Mouse (Mus musculus) ovary, adult 18-20 months (tissue): Measurements from ENCODE around the gene Trmt10c.
A peak's percentile ranks its signal among the peaks of the same experiment; 100 is the strongest.
"Not testable (repeated sequence)": the region's sequence is repeated elsewhere in the genome, so short reads cannot be mapped to it uniquely, and the experiment has no call there.

Experiments
- DNase-seq: peaks from one replicate; pipeline ENCODE4 v3.0.0; 2022; ENCODE audit warnings: low spot score, mixed read lengths

The Trmt10c gene

DNA sequence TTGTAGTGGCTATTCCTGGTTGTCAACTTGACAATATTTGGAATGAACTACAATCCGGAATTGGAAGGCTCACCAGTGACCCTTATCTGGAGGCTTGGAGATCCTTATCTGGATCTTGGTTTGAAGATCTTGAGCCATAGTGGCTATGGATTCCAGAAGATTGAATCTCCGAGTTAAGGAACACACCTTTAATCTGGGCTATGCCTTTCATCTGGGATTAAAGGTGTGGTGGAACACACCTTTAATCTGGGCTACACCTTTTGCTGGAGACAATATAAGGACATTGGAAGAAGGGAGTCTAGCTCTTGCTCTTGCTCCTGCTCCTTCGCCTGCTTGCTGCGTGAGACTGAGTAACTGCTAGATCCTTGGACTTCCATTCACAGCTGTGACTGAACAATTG is 10.4 kb upstream of the Trmt10c start, which contains the start of gene Senp7:
Gene Senp7 (plus strand): TSS at position 301 of the 400 bp plus-strand sequence.
- DNase-seq = not testable (repeated sequence)

DNA sequence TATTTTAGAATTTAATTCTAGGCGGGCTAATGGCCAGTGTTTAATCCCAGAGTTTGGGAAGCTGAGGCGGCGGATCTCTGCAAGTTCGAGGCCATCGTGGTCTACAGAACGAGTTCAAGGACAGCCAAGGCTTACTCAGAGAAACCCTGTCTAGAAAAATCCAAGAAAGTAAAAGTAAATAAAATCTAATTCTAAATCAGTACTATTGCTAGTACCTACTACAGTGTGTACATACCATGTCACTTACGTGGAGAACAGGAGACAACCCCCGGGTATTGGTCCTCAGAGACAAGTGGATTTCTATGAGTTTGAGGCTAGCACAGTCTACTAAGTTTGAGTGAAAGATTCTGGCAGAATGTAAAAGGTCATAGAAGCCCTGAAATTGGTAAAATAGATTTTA is 471 bp upstream of the Trmt10c start:
- no peak for DNase-seq

DNA sequence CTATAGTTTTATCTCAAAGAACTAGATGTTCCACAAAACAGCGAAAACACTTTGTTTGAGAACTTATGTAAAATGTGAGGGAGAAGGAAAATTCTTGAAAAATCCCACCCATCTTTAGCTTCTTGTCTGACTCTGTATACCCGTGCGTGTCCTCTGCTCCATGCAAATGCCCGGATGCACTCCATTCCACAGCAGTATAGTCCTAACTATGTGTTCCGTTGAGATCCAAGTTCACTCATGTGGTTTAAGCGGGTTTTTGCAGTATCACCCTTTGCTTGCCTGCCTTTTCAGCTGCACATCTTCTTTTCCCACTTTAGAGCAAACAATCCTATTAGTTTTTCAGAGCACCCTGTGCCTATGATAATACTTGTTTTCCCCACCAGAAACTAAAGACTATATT is 1.1 kb downstream of the Trmt10c start:
- DNase-seq = no peak

DNA sequence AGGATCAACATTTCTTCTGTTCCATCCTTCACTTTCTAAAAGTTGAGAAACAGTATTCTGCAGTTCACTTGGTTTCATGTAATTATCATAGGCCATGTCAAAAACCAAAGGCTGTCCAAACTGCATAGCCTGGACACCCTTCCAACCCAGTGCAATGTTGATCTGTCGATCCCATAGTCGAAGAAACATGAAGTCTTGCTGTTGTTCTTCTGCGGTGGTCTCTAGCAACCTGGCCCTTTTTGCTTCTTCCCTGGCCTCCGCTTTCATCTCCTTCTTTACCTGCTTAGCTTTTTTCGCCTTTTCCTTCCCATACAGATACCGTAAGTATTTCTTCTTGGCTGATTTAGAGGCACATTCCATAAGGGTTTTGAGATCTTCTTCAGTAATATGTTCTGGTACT is 3.1 kb downstream of the Trmt10c start:
- DNase-seq = no peak

DNA sequence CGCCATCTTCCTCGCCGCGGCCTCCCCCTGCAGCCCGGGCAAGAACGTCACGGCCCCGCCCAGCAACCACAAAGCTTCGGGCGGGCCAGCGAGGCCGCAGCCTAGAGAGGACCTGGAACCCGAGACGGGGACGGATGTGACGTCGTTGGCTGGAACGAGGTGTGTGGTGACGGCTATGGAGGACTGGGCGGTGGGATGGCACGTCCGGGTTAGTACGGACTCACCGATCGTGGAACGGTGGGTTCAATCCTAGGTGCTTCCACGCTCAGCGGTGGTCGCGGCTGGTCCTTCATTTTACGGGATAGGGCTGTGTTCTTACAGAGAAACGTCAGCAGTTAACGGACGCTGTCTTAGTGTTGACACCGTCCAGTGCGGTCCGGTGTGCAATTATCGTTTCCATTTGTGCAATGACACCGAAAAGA is 7.9 kb downstream of the Trmt10c start, which contains the start of gene Pcnp:
Gene Pcnp (minus strand): TSS at position 79 of the 422 bp plus-strand sequence.
- peak; percentile 94 for DNase-seq

DNA sequence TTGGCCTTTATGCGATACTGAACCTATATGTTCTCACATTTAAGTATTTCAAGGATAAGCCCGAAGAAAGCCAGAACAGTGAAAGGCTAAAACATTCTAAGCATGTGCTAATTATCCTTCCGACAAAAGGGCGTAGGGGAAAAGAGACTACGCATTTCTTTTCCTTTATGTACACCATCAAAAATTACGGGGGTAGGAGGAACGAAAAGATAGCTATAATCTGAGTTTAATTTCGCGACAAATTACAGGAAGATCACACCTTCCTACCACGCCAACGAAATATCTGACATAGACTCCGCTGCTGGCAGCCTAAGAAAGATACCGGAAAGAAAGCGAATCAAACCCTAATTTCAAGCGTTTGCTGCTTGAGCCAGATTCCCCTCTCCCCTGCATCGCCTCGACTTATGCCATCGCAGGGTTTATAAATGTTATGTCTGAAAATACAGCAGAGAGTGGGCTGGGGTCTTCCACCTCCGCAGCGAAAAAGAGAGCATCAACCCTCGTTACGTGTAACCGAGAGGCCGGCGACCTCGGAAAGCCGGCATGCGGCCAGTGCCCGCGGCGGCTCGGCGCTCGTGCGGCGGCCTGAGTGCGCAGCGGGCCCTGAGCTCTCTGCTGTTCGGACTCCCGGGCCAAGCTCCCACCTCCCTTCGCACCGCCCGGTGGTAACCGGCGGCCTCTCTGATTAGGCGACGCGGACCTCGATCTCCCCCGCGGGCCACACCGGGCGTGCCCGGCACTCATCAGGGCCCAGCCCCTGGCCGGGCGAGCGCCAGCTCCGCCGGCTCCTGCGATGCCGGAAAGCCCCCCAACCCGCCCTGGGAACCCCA is 8.7 kb downstream of the Trmt10c start:
- DNase-seq = peak; percentile 52

DNA sequence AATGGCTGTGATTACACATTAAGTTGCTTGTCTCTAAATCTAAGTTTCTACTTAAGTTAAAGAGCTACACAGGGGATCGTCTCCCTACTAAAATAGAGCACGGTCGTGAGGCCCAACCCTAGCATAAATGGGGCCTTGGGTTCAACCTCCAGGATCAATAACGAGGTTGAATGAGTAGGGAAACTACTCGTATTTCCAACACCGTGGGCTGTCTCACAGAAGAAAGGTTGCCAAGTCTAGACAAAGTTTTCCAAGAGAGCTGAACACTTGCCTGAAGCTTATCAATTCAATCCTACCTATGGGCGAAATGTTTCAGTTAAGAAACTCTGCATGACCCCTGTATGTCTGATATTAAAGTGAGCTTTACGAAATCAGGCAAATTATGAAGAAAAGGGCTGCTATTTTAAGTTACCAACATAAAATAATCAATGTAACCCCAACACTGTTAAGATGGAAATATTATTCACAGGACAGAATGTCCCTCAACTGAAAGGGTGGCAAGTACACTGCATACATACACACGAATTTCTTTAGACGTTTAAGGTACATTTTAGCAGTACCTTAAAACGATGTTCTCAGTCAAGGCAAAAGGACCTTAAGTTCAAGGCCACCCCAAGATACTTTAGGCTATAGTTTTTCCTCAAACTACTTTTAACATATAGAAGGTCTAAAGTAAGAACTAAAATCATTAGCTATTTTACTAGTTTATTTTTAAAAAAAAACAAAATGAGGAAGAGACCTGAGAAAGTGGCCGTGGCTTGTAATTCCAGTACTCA is 9.6 kb downstream of the Trmt10c start:
- DNase-seq = no peak

DNA sequence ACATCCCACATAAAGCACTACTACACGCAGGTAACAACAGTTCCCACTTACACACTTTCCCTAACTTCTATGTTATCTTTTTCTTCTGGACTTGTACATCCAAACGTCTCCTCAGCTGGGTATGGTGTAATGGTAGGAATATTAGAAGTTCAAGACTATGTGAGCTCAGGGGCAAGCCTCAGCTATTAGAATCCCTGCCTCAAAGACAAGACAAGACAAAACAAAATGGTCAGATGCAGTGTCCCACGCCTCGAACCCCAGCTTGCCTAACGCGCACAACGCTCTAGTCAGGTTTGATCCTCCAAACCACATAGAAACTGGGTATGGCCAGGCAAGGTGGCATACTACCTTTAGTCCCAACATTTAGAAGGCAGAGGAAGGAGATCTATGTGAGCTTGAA is 18.0 kb downstream of the Trmt10c start:
- DNase-seq = no peak

DNA sequence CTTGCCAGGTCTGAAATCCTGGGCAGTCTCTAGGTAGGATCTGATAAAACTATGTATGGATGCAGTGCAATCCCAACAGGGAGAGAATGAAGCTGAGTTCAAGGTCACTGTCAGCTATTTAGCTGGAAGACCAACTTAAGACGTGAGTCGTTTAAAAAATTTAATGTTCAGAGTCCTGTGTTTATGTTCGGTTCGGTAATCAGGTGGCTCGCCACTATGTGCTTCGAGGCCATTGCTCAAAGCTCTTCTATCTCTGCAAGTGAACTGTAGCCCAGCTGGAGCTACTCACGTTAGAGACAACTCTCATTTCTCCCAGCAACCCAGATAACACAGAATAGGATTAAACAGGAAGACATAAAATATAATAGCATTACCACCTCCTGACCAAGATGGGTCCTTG is 23.5 kb downstream of the Trmt10c start:
- DNase-seq = no peak

DNA sequence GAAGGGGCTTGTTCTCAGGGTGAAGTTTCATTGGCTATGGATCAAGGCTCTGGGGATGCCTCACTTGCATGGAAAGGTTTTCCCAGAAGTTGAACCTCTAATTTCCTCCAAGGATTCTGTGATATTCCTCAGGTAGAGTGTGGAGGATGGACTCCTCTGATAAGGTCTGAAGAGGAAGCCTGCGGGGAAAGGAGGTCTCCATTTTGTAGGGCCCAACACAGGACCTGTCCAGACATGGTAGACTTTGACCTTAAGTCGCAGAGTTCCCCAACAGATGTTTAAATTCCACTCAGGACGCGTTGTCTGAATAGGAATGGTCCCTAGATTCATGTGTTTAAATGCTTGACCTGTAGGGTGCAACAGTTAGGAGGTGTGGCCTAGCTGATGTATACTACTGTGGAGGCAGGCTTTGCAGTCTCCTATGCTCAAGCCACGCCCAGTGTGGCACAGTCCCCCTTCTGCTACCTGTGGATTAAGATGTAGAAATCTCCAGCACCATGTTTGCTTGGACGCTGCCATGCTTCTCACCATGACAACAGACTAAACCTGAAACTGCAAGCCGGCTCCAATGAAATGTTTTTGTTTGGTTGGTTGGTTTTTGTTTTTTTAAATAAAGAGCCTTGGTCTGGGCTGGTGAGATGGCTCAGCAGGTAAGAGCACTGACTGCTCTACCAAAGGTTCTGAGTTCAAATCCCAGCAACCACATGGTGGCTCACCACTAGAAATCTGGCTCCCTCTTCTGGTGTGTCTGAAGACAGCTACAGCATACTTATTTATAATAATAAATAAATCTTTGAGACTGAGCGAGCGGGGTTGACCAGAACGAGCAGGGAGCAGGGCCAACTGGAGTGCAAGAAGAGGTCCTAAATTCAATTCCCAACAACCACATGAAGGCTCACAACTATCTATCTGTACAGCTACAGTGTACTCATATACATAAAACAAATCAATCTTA is 24.6 kb downstream of the Trmt10c start:
- DNase-seq = no peak

DNA sequence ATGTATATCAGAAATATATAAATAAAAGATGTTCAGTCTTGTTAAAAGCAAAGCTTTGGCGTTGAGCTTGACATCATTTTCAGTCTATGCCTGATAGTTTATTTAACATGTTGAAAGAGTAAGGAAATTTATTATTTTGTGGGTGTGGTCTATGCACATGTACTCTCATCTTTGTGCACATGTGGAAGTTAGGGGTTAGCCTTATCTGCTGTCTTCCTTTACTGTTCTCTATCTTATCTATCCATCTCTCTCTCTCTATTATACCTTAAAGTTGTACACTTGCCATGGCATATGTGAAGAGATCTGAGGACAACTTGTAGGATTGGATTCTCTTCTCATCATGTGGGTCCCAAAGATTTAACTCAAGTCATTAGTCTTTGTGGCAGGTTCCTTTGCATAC is 28.8 kb downstream of the Trmt10c start:
- no peak for DNase-seq

DNA sequence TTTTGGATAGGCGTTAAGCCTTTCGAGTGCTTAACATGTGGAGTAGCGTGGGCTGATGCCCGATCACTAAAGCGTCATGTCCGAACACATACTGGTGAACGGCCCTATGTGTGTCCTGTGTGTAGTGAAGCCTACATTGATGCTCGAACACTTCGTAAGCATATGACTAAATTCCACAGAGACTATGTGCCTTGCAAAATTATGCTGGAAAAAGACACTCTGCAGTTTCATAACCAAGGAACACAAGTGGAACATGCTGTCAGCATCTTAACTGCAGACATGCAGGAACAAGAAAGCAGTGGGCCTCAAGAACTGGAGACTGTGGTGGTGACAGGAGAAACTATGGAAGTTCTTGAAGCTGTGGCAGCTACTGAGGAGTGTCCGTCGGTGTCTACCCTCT is 30.8 kb downstream of the Trmt10c start:
- no peak for DNase-seq

DNA sequence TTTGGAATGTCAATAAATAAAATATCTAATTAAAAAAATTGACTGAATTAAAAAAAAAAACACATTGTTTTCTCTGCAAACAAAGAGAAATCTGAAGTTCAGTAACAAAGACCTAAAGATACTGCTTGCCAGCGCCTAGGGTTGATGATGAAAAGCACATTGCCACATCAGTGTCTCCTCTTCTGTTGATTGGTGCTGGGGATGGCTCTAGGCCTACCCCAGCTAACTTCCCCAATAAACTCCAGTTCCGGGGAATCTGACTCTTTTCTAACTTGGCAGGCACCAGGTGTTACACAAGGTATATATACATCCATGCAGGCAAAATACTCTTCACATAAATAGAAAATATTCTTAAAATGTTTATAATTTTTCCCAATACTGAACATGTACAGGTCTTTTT is 43.4 kb downstream of the Trmt10c start:
- DNase-seq = no peak

DNA sequence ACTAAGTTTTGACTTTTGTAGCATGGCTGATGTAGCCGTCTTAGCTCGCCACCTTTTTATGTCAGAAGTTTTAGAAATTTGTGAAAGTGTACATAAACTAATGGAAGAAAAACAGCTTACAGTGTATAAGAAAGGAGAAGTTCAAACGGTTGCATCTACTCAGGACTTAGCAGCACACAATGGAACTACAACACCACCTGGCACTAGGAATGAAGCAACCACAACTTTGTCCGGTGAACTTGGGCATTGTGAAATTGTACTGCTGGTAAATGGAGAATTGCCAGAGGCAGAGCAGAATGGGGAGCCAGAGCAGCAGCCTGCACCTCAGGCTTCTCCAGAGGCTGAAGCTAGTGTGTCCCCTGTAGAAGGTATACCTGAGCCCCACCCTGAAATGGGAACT is 47.3 kb downstream of the Trmt10c start:
- no peak for DNase-seq

DNA sequence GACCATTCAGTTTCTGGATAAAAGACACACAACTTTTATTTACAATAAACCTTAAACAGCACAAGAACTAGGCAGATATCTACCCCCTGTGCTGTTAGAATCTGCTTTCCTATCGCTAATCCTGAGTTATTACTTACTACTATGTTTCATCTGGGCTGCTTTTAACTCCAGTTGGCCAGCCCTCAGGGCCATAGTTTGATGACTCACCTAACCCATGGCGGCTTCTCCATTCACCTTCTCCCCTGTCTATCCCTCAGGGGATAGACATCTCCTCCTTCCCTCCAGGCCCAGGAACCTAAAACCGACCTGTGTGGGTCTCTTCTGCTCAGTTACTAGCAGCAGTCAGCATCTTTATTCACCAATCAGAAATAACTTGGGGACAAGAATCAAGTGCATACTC is 51.6 kb downstream of the Trmt10c start:
- no peak for DNase-seq
